Mouse (Mus musculus): Measurements from ENCODE around the gene Zfp109.

Zfp109 gene

DNA sequence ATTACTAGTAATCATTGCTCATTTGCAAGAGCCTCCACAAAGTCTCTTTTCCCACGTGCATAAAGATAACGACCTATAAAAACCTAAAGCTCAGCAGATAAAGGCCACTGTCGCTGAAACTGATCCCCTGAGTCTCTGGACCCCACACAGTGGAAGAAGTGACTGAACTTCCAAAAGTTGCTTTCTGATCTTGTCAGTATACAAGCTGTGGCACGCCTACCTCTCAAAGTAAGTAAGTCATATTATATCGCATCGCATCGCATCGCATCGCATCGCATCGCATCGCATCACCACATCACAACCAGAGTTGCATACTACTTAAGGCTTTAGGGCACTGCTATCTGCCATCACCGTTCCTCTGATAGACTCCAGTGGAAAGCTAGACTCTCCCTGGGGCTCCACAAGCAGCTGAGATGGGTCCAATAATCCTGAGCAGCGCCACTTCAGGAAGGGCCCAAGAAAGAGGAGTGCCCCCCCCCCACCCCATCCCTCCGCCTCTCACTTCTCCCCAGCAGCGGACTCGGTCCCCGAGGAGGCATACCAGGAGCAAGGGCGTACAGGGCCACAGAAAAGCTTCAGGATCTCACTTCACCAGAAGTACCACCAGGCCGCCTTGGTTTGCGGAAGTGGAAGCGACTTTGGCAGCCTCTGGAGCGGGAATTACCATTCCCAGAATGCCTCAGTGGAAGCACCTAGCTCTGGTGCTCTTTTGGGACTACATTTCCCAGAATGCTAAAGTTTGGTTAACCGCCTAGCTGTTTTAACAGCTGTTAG lies 29.7 kb downstream of the Zfp109 start:
- DNase-seq (ENCODE audit: low spot score), result peak; percentile 55

DNA sequence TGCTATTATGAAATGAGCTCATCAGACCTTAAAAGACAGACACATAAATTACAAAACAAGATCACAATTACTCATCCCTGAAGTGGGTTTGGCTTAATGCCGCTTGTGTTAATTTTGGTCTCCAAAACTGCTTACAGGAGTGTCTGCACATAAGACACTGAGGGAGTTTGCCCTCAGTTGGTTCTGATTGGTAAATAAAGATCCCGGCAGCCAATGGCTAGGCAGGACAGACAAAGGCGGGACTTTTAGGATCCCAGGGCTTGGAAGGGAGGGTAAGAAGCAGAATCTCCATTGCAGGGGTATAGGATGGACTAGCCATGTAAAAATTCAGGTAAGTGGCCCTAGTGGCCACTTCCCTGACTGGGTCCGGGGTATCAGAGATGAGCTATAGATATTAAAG lies 40.4 kb downstream of the Zfp109 start:
- DNase-seq (ENCODE audit: low spot score), result no peak

DNA sequence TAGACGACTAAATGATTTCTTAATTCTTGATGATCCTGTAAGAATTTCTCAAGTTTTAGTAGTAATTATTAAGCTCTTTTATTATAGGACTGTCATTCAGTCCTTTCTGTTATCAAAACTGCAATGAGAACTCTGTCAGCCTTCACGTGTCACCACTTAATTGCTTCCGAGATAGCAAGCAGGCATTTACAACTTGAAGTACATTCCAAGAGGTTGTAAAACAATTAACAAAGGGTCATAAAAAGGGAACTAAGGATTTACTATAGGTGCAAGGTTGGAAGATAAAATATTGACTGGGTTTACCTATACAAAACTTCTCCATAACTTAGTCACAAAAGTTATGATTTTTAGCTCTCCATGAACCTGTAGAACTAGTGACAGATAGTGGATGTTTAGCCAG lies 44.2 kb downstream of the Zfp109 start:
- DNase-seq (ENCODE audit: low spot score), result no peak

DNA sequence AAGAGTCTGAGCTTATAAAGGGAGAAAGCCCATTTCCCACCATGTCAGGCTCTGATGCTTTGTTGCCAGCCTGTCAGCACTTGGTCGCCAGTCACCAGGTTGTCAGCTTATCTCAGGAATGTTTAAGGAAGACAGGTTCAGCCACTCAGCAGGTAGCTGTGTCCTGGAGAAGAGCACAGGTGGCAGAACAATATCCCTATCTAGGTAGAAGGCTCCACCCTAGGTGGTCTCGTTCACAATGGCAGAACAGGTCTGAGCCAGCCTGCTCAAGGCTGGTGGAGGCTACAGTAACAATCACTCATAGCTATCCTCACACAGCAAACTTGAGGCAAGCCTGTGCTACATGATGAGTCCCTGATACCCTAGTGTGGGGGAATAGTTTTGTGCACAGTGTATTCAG lies 46.0 kb downstream of the Zfp109 start:
- DNase-seq (ENCODE audit: low spot score), result no peak

DNA sequence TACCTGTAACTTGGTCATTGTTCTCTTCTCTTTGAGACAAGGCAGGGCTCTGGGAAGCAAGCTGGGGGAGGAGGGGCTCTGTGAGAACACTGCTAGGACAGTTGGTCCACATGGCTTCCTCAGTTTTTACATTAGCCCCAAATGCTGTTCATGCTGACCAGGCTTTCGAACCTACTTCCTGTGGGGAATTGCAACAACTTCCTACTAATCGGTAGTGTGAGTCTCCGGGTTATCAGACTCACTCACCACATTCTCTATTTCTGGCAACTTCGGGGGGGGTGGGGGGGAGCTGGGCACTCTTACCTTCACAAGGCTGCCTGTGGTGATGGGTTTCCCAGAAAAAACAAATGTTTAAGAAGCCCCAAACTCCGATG lies 47.8 kb downstream of the Zfp109 start:
- no peak for DNase-seq (ENCODE audit: low spot score)

DNA sequence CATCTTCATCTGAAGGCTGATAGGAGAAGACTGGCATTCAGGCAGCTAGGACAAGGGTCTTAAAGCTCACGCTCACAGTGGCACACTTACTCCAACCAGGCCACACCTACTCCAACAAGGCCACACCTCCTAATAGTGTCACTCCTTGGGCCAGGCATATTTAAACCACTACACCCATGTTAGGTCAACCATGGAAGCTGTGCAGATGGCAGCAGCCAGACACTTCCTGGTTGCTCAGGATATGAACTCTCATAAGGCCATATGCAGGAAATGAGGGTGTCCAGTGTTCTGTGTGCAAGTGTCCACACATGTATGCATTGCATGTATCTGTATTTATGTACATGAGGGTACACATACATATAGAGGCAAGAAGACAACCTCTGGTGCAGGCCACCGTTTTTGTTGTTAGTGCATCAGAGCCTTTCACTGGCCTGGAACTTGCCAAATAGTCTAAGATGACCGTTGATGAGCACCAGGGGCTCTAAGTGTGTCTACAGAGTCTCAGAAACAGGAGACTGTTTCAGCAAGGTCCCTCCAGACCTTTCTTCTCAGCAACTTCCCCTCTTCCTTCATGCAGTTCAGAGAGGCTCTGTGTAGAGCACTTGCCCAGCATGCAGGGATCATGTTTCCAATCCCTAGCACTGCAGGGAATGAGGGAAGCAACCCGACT lies 48.3 kb downstream of the Zfp109 start:
- DNase-seq (ENCODE audit: low spot score), result no peak

DNA sequence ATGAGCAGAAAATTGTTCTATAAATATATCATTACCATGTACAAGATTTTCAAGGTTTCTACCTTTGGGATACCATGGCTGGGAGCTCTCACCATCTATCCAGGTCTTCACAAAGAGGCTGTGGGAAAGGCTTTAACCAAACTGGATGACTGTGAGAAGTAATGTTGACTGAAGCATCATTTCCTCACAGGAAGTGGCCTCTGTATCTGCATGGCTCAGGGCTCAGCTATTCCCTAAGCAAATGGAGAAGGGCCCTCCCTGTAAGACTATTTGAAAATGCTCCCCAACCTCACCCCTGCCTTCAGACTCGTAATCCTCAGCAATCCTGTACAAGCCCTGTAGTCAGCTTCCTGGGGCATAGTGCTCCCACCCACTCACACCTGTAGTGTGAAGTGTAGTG lies 49.7 kb downstream of the Zfp109 start:
- no peak for DNase-seq (ENCODE audit: low spot score)
